Mouse (Mus musculus) hindbrain, embryonic 16.5 days (tissue): ENCODE measurements at regions not wholly inside any gene's neighbourhood (a gene's known extent, or its start where the extent isn't known, plus 50 kb on each side); places are given as distances from the start of the nearest gene placed in this dataset.

Source experiments
- ATAC-seq: fragments of 200-750 bp; cut with Nextera tagmentation; 2 replicates; pipeline ENCODE4 v1.8.0; 2017; ENCODE audit warnings: moderate TSS enrichment, moderate library complexity
- H3K27ac ChIP-seq: fragments of 300-500 bp; sonication (generic); 2 replicates; pipeline ENCODE4 v1.5.1; 2014; ENCODE audit warnings: low read depth, mild to moderate bottlenecking, control low read depth, low read length, moderate library complexity
- H3K27me3 ChIP-seq: fragments of 300-500 bp; sonication (generic); replicated peaks from 2 replicates; pipeline ENCODE4 v1.6.1; 2014; ENCODE audit warnings: low read length; ENCODE audit not compliant: control insufficient read depth, insufficient read depth
- H3K36me3 ChIP-seq: fragments of 300-500 bp; sonication (generic); 2 replicates; pipeline ENCODE4 v1.6.1; 2014; ENCODE audit warnings: mild to moderate bottlenecking, low read length, moderate library complexity, mixed read lengths; ENCODE audit not compliant: control insufficient read depth, insufficient read depth
- H3K4me1 ChIP-seq: fragments of 300-500 bp; sonication (generic); 2 replicates; pipeline ENCODE4 v1.6.1; 2014; ENCODE audit warnings: low read depth, low read length; ENCODE audit not compliant: control insufficient read depth, insufficient read depth
- H3K4me2 ChIP-seq: fragments of 300-500 bp; sonication (generic); 2 replicates; pipeline ENCODE4 v1.6.1; 2014; ENCODE audit warnings: mild to moderate bottlenecking, low read length, control low read depth, moderate library complexity
- H3K4me3 ChIP-seq: fragments of 300-500 bp; sonication (generic); 2 replicates; pipeline ENCODE4 v1.5.1; 2014; ENCODE audit warnings: mild to moderate bottlenecking, low read length, control low read depth, moderate library complexity
- H3K9ac ChIP-seq: fragments of 300-500 bp; sonication (generic); 2 replicates; pipeline ENCODE4 v1.6.1; 2014; ENCODE audit warnings: low read depth, mild to moderate bottlenecking, control low read depth, low read length, moderate library complexity
- H3K9me3 ChIP-seq: fragments of 300-500 bp; sonication (generic); 2 replicates; pipeline ENCODE4 v1.6.1; 2014; ENCODE audit warnings: mild to moderate bottlenecking, low read length, moderate library complexity; ENCODE audit not compliant: control insufficient read depth
- WGBS: fragments of 180-500 bp; shearing (Covaris S2); extraction: QIAGEN DNeasy Blood & Tissue Kit; methylation state at CpG from one replicate; pipeline ENCODE4 v1.1.7; 2014; 5-methylcytosine and 5-hydroxymethylcytosine counted together

DNA sequence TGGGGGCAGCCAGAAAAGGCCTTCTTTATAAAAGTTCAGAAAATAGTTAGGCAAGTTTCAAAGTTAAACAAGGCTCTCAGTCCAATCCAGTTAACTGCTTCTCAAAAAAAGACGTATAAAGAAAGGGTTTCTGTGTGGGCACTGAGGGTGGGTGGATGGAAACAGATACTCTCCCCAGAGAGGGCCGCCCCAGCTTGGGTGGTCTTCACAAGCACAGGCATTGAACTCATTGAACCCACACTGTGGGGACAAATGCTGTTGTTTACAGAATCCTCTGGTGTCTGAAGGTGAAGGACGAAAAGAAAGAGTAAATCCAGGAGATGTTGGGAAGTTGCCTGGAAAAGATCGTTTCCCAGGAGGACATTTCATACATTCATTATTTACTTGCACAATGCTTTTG is 253.9 kb downstream of the Trib2 start:
- no peak overlapping the region for H3K4me2 ChIP-seq
- H3K27ac ChIP-seq: no peak overlapping the region
- no peaks in the 10 kb centered on the region; the same call in 1 of the 2 replicates for H3K4me1 ChIP-seq
- H3K27me3 ChIP-seq: no peaks in the 10 kb centered on the region
- no peak for ATAC-seq
- 55% methylated on average over 4 of the region's 4 CpGs for WGBS
- H3K4me3 ChIP-seq: no peak overlapping the region
- no peak overlapping the region for H3K9ac ChIP-seq
- H3K36me3 ChIP-seq: no peaks in the 10 kb centered on the region
- no peaks in the 10 kb centered on the region for H3K9me3 ChIP-seq

DNA sequence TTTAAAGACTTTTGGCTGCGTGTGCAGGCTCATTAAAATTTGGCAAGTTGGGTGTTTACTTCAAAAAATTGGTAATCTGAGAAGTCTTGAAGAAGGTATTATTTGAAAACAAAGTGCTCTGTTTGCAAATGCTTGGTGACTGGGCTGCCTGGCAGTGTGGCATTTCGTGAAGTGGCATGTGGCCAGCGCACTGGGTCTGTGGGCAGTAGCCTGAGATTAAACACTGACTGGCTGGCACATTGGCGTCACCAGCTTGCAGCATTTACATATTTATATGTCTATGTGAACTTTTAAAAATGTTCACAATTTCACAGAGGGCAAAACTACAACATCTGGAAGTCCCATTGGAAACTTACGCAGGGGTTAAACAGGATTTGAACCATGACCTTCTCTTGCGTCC is 261.3 kb downstream of the Trib2 start:
- no peak overlapping the region for H3K4me3 ChIP-seq
- no peak for ATAC-seq
- WGBS: 76% methylated on average over 6 of the region's 6 CpGs

DNA sequence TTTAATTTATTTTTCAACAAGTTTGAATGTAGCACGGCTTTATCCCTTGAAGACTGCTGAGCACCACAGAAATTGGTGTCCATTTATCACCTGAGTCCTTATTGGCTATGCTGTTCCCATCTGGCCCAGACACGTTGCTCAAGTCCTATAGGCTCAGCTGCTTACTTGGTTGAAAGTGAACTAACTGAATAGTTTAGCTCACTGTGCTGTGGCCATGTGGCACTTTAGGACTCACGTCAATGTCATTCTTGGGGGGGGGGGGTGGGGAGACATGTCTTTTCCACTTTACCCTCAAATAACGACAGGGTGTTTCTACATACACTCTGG is 263.1 kb downstream of the Trib2 start:
- H3K9ac ChIP-seq: no peak overlapping the region
- 59% methylated on average over 4 of the region's 4 CpGs for WGBS
- H3K27me3 ChIP-seq: no peaks in the 10 kb centered on the region
- no peak overlapping the region for H3K4me3 ChIP-seq
- 0 out of 2 replicates have a peak, but pooled peaks have one; percentile 52 for ATAC-seq
- H3K36me3 ChIP-seq: no peaks in the 10 kb centered on the region
- H3K27ac ChIP-seq: no peak overlapping the region
- H3K9me3 ChIP-seq: no peaks in the 10 kb centered on the region
- no peaks in the 10 kb centered on the region for H3K4me1 ChIP-seq
- no peak overlapping the region for H3K4me2 ChIP-seq

More for the DNA sequence above, 261.3 kb downstream of the Trib2 start:
- no peaks in the 10 kb centered on the region for H3K9me3 ChIP-seq
- no peak overlapping the region for H3K4me2 ChIP-seq
- no peaks in the 10 kb centered on the region for H3K36me3 ChIP-seq
- H3K4me1 ChIP-seq: no peaks in the 10 kb centered on the region
- no peak overlapping the region for H3K9ac ChIP-seq
- H3K27ac ChIP-seq: no peak overlapping the region
- no peaks in the 10 kb centered on the region for H3K27me3 ChIP-seq

DNA sequence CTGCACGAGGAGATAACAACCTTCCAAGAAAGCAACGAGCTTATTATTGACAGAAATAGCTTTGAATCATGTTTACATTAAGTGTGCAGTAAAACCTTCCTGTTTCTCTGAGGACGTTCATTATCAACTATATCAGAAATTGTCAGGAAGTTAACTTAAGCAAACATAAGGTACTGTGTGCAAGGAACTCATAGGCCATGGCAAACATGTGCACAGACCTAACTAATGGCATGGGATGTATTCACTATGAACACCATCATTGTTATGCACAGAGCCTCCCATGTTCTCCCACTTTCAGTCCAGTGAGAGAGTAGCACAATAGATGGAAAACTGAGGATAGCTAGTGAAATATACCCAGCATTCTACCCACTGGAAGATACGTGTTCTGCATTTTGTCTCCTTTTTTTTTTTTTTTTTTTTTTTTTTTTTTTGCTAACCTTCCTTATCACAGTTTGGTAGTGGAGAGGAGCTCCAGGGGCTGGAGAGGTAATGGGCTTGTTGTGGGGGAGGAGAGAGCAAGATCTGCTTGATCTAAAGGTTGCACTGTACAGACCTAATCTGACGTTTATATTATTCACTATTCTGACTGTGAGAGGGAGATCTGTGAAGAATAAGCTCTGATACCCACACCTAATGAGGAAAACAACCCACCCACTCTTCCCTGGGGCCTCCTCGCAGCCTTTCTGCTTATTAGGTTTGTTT is 263.6 kb downstream of the Trib2 start:
- Histone ChIP-seq H3K36me3 (no peaks in the 10 kb centered on the region), H3K9ac (no peak overlapping the region), H3K27ac (no peak overlapping the region), H3K4me1 (no peaks in the 10 kb centered on the region), H3K4me3 (no peak overlapping the region), H3K27me3 (no peaks in the 10 kb centered on the region), H3K4me2 (no peak overlapping the region), H3K9me3 (no peaks in the 10 kb centered on the region)
- 0 out of 2 replicates have a peak, but pooled peaks have one; percentile 37 for ATAC-seq
- WGBS: 65% methylated on average over 6 of the region's 6 CpGs

DNA sequence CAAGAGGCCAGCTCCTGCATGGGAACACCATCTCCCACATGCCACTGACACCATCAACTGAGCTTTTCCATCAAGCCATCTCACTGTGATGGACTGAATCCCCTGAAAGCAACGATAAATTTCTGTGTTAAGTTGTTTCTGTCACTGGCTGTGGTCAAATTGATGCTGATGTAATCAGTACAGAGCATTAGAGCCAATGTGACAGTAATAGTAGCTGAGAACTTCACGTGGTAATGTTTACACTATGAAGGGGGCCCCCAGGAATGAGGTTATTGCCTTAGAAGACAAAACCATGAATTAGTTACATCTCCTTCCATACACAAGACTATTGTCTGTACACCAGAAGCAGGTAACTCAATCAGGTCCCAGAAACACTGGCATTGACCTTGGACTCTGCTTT is 264.5 kb downstream of the Trib2 start:
- H3K4me2 ChIP-seq: no peak overlapping the region
- H3K4me1 ChIP-seq: no peaks in the 10 kb centered on the region
- no peak for ATAC-seq
- H3K27me3 ChIP-seq: no peaks in the 10 kb centered on the region
- no peaks in the 10 kb centered on the region for H3K9me3 ChIP-seq
- H3K4me3 ChIP-seq: no peak overlapping the region
- WGBS: 86% methylated on average over 2 of the region's 2 CpGs
- no peak overlapping the region for H3K9ac ChIP-seq
- no peaks in the 10 kb centered on the region for H3K36me3 ChIP-seq
- H3K27ac ChIP-seq: no peak overlapping the region

DNA sequence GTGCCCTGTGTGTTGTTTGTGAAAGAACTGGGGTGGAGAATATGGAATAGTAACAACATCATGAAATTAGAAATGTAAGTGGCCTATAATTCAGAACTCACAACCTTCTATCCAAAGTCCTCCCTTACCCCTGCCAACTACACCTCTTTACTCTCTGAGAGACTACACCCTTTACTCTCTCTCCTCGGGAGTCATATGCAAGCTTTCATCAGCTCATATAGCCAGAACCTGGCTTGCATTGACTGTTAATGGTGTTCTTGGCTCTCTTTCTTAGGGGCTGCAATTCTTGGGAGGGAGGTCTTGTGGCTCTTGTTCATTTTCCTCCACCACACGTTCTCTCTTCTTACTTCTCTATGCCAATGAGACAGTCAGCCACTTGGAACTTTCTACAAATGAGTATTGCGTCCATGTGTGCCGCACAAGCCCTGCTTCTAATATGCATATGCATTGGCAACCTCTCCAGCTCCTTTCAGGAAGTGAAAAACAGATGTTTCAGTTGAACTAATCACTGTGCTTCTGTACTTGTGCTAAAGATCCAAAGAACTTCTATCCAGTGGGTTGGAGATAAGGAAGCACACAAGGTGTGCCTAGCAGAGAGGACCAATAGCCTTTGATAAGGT is 265.3 kb downstream of the Trib2 start:
- H3K36me3 ChIP-seq: no peaks in the 10 kb centered on the region
- H3K4me2 ChIP-seq: no peak overlapping the region
- no peaks in the 10 kb centered on the region for H3K9me3 ChIP-seq
- no peaks in the 10 kb centered on the region for H3K4me1 ChIP-seq
- H3K4me3 ChIP-seq: no peak overlapping the region
- no peak overlapping the region for H3K27ac ChIP-seq
- WGBS: 66% methylated on average over 4 of the region's 4 CpGs
- no peak for ATAC-seq
- no peaks in the 10 kb centered on the region for H3K27me3 ChIP-seq
- H3K9ac ChIP-seq: no peak overlapping the region

DNA sequence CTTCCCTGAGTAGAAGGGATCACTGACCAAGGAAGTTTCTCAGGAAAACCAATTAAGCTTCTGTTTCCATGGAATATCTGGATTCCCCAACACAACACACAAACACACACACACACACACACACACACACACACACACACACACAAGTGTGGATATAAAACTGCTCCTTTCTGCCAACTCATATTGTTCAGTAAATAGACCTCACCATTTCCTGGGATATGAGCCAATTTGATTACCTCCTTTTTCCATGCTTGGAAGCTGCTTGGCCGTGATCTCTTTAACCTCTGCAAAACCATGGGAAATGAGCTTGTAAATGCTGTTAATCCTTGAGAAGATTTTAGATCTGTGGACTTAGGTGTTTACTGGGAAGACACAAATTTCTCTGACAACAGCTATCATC is 272.4 kb downstream of the Trib2 start:
- H3K4me1 ChIP-seq: no peaks in the 10 kb centered on the region
- no peak for ATAC-seq
- no peaks in the 10 kb centered on the region for H3K27me3 ChIP-seq
- H3K36me3 ChIP-seq: no peaks in the 10 kb centered on the region
- H3K4me2 ChIP-seq: no peak overlapping the region
- WGBS: 65% methylated on average over 1 of the region's 1 CpGs
- no peaks in the 10 kb centered on the region for H3K9me3 ChIP-seq
- H3K4me3 ChIP-seq: no peak overlapping the region
- no peak overlapping the region for H3K9ac ChIP-seq
- H3K27ac ChIP-seq: no peak overlapping the region

DNA sequence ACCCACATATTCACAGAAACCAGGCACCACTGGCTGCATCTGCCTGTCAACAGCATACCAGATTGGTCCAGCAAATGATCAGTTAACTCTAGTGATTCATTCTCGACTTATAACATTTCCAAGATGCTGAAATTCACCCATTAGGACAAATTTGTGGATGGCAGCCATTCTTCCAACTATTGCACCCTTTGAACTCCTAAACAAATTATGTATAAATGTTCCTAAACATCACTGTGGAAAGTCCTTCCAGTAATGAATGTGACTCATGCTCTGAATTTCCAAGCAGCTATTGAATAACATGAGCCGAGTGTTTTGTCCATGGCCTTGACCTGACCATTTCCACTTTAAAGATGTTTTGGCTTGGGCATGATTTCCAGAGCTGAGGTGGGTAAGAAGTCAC is 274.2 kb downstream of the Trib2 start:
- H3K4me2 ChIP-seq: no peak overlapping the region
- WGBS: 57% methylated on average over 2 of the region's 2 CpGs
- no peak for ATAC-seq

DNA sequence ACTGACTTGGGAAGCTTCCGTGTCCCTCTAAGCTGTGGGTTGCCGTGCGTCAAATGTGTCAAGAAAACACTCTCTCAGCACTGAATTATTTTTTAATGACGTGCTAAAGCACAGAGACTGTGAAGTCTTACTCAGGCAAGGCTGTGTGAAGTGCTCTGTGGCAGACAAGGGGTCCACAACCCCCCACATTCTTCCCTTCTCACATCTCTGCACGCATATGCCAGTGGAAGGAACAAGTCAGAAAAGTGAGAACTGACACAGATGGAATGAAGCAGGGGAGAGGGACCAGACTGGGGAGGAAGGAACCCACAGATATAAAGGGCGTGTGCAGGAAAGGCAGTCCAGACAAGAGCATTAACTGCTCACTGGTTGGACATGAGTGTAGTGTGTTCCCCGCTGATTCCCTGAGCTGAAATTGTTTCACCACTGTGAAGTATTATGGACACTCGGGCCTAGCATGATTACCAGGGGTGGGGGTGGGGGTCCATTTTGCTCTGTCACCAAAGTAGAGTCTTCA is 279.8 kb downstream of the Trib2 start:
- H3K9me3 ChIP-seq: no peaks in the 10 kb centered on the region
- WGBS: 65% methylated on average over 8 of the region's 8 CpGs
- no peak overlapping the region for H3K9ac ChIP-seq
- H3K4me3 ChIP-seq: no peak overlapping the region
- no peaks in the 10 kb centered on the region for H3K27me3 ChIP-seq
- no peaks in the 10 kb centered on the region for H3K4me1 ChIP-seq
- no peak for ATAC-seq
- no peak overlapping the region for H3K27ac ChIP-seq
- H3K4me2 ChIP-seq: no peak overlapping the region
- no peaks in the 10 kb centered on the region for H3K36me3 ChIP-seq

More for the DNA sequence above, 274.2 kb downstream of the Trib2 start:
- Histone ChIP-seq H3K27me3 (no peaks in the 10 kb centered on the region), H3K27ac (no peak overlapping the region), H3K4me3 (no peak overlapping the region), H3K9me3 (no peaks in the 10 kb centered on the region), H3K4me1 (no peaks in the 10 kb centered on the region), H3K9ac (no peak overlapping the region), H3K36me3 (no peaks in the 10 kb centered on the region)
